Mouse (Mus musculus) macrophage (primary cell): Measurements from ENCODE around the gene Sms. TPM values are rescaled to one million over a fixed set of nuclear protein-coding genes. Genes with fewer than 3 reads are reported as not detected.

Source experiments
- polyA plus RNA-seq: library from polyadenylated mRNA; stranded (reverse); fragments of 250-400 nt; gene quantifications from 3 replicates; pipeline ENCODE4 v1.2.4, GENCODE M21; 2018; ENCODE audit warnings: inconsistent platforms

The Sms gene
- polyA plus RNA-seq, 1 experiment from 2014 or later, result 26.0 TPM

Other genes with a start within 250 kb of the Sms start
- not detected in 3 replicates for gene Phex, start 77.0 kb downstream of the Sms start, polyA plus RNA-seq
- gene Yy2, start 76.7 kb upstream of the Sms start, polyA plus RNA-seq, result 1.8 to 4.2 TPM (median 3.0 TPM) in 3 replicates
- 23.6 to 33.0 TPM (median 27.1 TPM) in 3 replicates for gene Mbtps2, start 106.4 kb upstream of the Sms start, polyA plus RNA-seq
- not detected in 3 replicates for gene Smpx, start 206.6 kb upstream of the Sms start, polyA plus RNA-seq